Mouse (Mus musculus): Measurements from ENCODE around the gene Hadhb.
"Not testable (repeated sequence)": the region's sequence is repeated elsewhere in the genome, so short reads cannot be mapped to it uniquely, and the experiment has no call there.

Gene Hadhb

DNA sequence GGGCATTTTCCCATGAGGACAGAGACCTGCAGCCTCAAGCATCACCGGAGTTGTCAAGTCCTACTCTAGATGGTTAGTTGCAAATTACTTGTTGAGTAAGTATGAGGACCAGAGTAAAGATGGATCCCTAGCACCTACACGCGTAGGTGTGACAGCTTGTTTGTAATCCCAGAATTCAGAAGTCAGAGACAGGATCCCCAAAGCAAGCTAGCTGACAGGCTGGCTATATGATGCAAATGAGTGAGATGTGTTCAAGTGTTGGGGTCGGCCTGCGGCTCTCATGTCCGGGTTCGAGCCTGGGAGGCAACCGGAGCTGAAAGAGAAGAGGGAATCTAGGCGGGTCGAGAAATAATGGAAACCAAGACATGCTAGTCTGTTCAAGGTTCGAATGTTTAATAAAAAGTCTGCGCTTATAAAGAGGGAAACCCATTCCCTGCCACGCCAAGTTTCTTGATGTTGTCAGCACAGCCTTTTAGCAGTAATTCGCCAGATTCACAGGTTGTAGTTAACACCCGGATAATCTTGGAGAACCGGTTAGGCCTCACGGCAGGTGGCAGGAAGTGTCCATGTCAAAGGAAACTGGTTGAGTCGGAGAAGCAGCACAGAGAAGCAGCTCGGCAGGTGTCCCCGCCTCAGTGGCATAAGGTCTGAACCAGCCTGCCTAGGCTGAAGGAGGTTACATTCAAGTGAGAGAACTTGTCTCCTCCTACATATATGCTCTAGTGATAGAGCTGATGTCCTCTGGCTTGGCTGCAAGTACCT lies 18.1 kb downstream of the Hadhb start:
- no peak for DNase-seq (ENCODE audit: extremely low spot score, low read depth, low spot score)

DNA sequence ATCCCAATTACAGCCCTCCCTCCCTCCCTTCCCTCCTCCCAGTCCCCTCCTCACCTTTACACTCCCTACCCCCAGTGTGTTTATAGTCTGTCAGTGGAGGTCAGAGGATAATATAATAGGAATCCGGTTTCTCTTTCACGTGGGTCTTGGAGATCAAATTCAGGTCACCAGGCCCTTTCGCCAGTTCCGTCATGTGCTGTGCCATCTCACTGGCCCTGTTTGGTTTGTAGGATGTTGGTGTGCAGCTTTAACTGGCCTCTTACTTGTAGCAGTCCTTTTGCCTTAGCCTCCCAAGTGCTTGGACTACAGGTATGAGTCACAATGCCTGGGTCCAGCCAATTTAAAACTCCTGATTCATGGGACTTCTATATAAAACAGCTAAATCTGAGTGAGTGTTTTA lies 20.8 kb downstream of the Hadhb start:
- DNase-seq (ENCODE audit: extremely low spot score, low read depth, low spot score), result no peak

DNA sequence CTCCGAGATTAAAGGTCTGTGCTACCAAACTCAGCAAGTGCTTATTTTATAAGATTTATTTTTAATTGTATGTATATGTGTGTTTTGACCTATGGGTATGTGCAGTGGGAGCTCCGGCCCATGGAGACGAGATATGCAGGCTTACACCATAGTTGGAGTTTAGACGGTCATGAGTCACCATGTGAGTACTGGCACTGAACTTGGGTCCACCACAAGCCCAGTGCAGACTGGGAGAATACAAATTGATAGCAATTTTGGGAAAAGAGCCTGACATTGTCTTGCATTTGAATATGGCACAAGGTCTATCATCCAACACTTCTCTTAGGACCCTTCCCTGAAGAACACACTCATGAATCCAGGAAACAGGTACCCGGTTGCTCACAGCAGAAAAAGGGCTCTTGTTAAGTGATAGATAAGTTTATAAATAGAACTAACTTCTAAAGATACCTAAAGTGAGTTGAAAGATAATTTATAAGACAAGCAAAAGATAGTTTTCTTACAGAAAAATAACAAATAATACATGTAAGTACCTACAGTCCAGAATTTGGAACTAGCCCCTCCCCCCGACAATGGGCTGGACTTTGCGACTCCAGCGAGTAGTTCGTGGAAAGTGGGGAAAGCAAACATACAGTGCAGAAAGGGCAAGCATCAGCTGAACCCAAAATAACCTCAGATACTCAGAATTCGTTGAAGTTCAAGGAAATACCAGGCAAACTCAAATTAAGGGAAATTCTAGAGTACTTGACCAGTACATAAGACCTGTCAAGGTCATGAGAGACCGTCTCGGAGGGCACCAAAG lies 32.8 kb downstream of the Hadhb start:
- DNase-seq (ENCODE audit: extremely low spot score, low read depth, low spot score), result no peak

DNA sequence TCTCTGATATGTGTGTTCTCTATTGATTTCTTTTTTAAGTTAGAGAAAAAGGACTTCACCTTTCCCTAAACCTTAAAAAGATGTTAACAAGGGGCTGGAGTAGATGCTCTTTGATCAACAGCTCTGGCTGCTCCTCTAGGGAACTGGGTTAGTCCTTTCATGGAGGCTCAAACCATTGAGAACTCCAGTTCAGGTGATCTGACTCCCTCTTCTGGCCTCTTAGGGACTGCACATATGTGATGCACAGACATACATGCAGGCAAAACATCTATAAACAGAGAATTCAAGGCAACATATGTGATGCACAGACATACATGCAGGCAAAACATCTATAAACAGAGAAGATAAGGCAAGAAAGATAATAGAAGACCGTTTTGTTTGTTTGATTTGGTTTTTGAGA lies 37.4 kb downstream of the Hadhb start:
- no peak for DNase-seq (ENCODE audit: extremely low spot score, low read depth, low spot score)

DNA sequence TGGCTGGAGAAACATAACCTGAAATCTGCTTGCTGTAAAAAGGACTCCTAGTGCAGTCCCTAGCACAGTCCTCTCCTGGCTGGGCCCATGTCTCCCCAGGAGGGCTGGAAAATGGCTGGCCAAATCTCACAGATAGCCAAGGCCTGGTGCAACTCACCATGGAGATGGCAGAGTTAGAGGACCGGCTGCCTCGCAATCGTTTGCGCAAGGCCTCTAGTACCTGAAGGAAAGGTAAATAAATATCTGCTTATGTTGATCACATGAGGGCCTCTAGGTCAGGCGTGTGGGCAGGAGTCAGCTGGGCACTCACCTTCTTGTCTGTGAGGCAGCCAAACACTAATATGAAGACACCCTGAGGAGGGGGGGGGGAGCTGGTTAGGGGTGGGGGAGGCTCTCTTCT lies 40.3 kb downstream of the Hadhb start:
- no peak for DNase-seq (ENCODE audit: extremely low spot score, low read depth, low spot score)

DNA sequence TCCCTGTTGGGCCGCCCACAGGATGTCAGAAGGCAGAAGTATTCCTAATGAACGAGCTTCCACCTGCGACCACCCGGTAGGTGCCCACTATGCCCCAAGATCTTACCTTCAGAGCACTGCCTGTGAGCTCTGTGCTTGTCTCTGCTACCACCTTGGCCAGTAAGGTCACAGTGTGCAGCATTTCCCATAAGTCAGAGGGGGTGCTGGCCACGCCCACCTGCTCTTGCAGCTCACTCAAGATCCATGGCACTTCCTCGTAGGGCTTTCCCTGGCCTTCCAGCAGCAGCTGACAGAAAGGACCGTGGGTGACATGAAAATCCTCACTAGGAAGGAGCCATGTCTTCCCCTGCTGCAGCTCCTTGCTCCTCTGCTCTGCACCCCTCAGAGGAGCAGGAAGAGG lies 43.2 kb downstream of the Hadhb start:
- DNase-seq (ENCODE audit: extremely low spot score, low read depth, low spot score), result no peak

DNA sequence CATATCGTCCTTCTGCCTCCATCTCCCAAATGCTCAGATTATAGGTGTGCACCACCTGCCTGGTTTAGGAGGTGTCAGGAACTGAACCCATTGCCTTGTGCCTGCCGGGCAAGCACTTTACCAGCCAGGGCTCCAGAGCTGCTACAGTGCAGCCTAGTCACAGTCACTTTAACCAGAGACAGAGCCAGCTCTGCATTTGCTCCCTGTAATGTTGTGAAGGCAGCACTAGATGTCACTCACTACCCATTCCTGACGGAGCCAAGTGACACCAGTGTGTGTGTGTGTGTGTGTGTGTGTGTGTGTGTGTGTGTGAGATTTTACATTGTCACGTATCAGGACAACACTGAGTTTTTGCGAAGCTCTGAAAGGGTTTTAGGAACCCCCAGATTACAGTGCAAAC lies 46.5 kb downstream of the Hadhb start:
- DNase-seq (ENCODE audit: extremely low spot score, low read depth, low spot score), result no peak

DNA sequence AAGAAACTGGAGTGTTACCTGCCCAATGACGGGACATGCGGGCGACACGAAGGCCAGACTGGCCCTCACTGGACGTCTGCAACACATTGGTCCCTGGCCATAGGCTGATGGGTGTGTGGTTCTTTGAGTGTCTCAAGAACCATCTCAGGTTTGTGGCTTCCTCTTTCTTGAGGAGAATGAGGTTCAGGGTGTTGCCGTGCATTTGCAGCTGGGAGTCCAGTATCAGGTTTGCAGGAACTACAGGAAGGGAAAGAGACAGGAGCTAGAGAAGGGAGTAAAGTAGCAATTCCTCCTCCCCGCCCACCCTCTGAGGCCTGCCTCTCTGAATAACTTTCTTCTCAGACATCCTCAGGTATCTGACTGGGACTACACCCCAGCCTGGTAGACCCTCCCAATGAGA lies 47.2 kb downstream of the Hadhb start:
- no peak for DNase-seq (ENCODE audit: extremely low spot score, low read depth, low spot score)

DNA sequence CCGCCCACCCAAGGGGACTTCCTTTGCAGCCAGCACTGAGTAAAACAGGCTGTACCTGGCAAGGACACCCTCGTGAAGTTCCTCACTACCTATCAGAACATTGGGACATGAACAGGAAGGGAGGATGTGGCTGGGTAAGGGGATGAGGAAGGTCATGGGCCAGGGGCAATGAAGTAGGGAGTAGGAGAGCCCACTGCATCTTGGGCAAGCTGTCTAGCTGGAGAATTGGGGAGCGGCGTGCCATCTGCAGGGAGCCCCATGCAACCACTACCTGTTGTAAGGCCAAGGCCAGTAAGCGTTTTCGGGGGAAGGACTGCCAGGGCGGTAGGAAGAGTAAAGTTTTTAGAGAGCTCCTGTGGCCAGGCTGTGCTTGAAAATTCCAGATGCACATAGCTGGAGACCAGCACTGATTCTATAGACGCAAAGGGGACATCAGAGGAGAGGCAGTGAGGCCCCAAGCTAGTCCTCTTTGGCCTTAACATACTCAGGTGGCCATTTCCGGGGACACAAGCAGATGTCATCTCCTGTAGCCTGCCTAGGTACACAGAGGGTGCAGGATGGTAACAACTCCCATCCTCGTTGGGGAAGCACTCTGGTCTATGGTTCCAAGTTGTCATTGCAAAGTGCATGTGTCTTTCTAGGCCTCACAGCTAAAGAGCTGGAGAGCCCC lies 48.3 kb downstream of the Hadhb start:
- no peak for DNase-seq (ENCODE audit: extremely low spot score, low read depth, low spot score)

DNA sequence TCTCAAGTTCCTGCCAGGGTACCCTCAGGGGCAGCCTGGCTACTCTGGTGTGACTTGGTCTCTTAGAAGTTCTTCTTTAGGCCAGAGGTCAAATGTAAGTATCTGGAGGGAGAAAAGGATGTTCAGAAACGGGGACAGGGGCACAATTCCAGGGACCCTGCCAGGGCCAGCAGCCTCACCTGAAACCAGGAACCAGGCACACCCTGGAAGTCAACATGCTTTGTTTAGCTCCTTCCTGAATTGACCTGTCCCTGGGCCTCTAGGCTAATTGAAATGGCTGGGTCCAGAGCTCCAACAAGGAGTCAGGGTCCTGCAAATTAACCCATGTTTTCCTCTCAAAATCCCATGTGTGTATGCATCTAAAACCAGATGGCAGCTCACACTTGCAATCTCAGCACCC lies 49.4 kb downstream of the Hadhb start:
- no peak for DNase-seq (ENCODE audit: extremely low spot score, low read depth, low spot score)

DNA sequence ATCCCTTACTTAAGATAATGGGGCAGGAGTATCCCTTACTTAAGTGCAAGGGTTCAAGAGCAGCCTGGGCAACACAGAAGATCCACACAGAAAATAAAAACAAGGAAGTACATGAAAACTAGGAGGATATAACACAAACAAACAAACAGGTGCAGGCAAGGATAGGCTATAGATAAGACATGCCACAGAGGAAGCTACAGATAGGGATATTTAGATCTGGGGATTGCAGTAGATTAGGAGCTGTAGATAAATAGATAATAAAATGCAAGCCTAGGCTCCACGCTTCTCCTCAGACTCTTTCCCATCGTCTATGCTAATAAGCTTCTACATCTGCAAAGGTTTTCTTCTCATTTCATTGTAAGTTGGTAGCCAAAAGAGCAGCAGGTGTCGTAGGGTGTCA lies 50.0 kb downstream of the Hadhb start:
- DNase-seq (ENCODE audit: extremely low spot score, low read depth, low spot score), result no peak

DNA sequence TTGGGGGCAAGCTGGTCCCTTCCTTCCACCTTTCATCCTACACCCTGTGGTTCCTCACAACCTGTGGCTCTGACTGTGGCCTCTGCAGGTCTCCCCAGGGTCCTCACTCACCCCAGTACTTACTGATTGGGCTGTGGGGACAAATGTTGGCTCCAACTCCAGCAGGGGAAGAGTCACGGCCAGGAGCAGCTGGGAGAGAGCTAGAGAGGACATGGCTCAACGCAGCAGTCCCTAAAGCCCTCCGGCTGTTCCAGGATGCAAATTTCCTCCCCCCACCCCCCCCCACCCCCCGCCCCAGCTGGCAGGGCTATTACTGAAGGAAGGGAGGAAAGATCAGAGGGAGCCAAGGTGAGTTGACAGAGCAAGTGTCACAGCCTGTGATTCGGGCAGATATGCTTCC lies 50.4 kb downstream of the Hadhb start, which contains the start of gene Adgrf3:
Gene Adgrf3 (minus strand): TSS at position 230 of the 400 bp plus-strand sequence.
- no peak for DNase-seq (ENCODE audit: extremely low spot score, low read depth, low spot score)

DNA sequence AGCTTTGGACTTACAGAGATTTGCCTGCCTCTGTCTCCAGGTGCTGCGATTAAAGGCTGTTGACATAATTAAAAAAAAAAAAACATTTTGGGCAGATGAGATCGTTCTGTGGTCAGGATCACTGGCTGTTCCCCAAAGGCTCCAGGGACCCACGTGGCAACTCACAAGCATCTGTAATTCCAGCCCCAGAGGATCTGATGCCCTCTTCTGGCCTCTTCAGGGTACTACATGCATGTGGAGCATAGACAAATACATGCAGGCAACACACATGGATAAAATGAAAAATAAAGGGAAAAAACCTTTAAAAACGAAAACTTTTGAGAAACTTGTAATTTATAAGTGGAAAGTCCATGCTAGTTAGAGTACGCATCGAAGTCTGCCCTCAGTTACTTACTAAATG lies 52.2 kb downstream of the Hadhb start:
- no peak for DNase-seq (ENCODE audit: extremely low spot score, low read depth, low spot score)

DNA sequence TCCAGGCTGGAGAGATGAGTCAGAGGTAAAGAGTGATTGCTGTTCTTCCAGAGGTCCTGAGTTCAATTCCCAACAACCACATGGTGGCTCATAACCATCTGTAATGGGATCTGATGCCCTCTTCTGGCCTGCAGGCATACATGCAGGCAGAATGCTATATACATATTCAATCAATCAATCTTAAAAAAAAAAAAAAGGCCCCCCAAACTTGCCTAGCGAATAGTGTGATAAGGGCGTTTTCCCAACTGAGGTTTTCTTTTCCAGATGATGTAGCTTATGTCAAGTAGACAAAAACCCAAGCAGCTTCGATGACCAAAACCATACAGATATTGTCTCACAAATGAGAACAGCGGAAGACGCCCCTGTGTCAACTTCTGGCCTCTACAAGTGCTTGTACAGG lies 55.7 kb downstream of the Hadhb start:
- DNase-seq (ENCODE audit: extremely low spot score, low read depth, low spot score), result not testable (repeated sequence)

DNA sequence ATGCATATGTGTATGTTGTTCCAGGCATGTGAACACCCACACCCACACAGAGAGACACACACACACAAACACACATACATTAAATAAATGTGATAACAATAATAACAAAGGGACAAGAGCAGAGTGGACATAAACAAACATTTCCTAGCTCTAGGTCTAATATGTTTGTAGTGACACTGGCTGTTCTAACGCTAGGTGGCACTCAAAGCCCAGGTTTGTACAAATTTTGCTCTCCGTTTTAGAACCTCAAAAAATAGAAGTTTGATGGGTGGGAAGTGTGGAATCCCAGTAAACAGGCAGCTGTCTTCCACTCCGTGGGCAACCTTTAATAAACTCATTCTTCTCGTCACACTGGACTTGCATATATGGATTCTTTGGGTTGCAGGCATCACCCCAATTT lies 59.8 kb downstream of the Hadhb start:
- no peak for DNase-seq (ENCODE audit: extremely low spot score, low read depth, low spot score)

DNA sequence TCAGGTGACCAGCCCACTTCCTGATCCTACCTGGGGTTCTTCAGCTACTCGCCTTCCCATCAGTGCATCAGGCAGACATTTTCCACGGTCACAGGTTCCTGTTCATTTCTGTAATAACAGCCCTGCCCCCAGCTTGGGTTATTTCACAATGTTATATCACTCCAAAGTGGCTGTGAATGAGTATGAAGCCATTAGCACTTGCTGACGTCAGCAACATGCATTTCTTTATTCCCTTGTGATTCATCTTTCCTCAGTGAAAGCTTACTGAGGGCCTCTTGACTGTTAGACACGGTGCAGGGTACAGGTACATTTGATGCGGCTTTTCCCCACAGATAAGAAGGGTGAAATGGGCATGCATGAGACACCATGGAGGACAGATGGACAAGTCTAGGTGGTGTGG lies 60.9 kb downstream of the Hadhb start:
- DNase-seq (ENCODE audit: extremely low spot score, low read depth, low spot score), result no peak

DNA sequence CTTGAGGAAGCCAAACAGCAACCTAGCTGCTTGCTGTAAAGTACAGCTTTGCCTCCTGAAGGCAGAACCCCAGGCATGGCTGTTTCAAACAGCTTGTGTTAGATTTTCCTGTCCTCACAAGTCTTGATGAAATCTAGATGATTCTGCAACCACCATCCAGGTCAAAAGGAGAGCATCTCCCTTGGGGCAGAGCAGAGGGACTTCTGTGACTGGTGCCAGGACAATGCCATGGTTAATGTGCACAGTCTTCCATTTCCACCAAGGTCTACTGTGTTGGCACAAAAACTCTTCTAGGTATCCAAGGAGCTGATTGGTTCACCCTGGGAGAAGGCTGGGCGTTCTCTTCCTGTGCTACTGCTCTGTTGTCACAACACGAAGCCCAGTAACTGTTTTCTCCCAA lies 64.7 kb downstream of the Hadhb start:
- DNase-seq (ENCODE audit: extremely low spot score, low read depth, low spot score), result no peak

DNA sequence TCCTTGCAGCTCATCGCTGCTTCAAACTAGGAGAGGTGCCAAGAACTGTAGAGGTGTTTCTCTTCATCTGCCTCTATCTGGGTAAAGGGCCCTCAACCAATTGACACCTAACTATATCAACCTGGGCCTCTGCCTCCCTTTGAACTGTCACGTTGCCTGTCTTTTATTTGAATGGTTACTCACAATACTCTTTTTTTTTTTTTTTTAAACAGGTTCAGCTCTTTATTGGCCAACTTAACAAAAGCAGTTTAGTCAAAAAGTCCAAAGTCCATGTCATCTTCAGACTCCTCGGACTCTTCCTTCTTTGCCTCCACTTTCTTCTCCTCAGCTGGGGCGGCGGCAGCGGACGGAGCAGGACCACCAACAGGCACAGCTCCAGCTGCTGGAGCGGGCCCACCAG lies 65.6 kb downstream of the Hadhb start:
- no peak for DNase-seq (ENCODE audit: extremely low spot score, low read depth, low spot score)

DNA sequence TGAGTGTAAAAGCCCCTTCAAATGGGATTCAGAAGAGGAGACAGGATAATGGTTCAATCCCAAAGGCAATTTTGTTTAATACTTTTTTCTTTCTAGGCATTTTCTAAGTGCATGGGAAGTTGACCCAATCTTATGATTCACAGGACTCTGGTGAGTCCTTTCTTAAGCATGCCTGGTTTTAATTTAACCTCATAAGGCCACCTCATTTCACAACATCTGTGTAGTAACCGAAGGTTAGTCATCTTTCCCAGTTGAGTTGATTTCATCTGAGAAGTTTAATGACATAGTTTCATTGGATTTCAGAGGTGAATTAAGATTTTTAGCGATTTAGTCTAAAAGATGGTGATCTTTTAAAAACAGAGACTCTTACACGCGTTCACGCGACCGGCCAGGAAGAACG lies 67.6 kb downstream of the Hadhb start:
- DNase-seq (ENCODE audit: extremely low spot score, low read depth, low spot score), result no peak

DNA sequence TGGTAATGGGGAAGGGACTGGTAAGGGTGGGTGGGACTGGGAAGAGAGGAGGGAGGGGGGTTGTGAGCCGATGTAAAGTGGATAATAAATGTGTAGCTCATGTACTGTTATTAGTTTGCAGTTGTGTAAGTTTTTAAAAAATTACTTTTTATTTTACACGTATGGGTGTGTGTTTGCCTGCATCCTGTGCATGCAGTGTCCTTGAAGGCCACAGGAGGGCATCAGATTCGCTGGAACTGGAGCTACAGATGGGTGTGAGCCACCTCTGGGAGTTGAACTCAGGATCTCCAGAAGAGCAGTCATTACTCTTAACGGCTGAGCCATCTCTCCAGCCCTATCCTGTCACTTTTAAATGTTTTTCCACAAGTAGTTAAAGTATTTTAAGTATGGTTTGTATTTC lies 75.9 kb downstream of the Hadhb start:
- no peak for DNase-seq (ENCODE audit: extremely low spot score, low read depth, low spot score)

DNA sequence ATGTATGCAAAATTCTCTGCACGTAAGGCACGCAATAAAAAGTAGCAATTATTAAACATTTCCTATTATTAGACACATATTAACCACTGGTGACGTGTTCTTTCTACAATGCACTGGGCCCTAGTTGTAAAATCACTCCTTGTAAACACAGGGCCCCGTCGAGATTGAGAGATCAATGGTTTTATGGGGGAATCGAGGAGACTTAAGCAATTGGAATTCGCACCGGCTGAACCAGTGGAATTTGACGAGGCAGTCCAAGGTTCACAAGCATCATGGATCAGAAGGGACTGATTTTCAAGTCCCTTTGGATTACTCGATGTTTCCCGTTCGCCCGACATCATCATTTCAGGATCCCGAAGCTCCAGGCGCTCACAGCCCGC lies 76.8 kb downstream of the Hadhb start:
- no peak for DNase-seq (ENCODE audit: extremely low spot score, low read depth, low spot score)
